14 mouse cellular contexts compared by ENCODE assay signal in the genomic region with DNA sequence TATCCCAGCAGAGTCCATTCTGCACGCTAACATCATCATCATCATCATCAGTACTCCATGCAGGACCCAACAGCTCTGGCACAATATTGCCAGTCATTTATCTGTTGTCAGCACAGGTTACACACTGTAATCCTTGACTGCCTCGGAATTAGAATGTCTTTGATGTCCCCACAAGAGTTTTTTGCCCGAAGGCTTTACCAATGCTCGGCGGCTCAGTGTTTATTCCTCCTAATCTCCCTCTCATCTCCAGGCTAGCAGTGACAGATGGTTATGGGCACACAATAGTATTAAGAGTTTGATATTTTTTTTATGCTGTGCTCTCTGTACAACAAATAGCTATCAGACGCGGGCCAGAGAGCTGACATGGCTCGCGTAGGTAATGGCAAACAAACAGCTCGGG.
DNase-seq lines count a peak whose midpoint lies in the region; ATAC-seq lines count a peak whose summit lies in the region.
"Had no signal": no experiment of that assay in that cellular context is flagged by ENCODE, and none has a peak within 500 bp of the region (broad histone marks: within the 10 kb centered on the region; RNA-seq: fewer than 3 reads in every experiment).

No protein-coding gene starts in this region.

- H3K9me3 ChIP-seq in midbrain, embryonic 11.5 days (ENCODE audit: control insufficient read depth, low read length), result no peaks in the 10 kb centered on the region
- H3K9me3 ChIP-seq in midbrain, embryonic 10.5 days (replicated peaks), result no peaks in the 10 kb centered on the region
- H3K9me3 ChIP-seq in hindbrain, embryonic 12.5 days (replicated peaks), result no peaks in the 10 kb centered on the region
- no peaks in the 10 kb centered on the region for H3K9me3 ChIP-seq in midbrain, embryonic 14.5 days (ENCODE audit: control insufficient read depth, low read length)
- H3K9me3 ChIP-seq: heart, embryonic 12.5 days; lung, embryonic 15.5 days; megakaryocyte, embryonic 14.5 days had no signal

- no peak overlapping the region for H3K4me3 ChIP-seq in midbrain, embryonic 11.5 days (ENCODE audit: low read depth, low read length)
- no peak overlapping the region for H3K4me3 ChIP-seq in midbrain, embryonic 10.5 days
- no peak overlapping the region for H3K4me3 ChIP-seq in hindbrain, embryonic 12.5 days
- H3K4me3 ChIP-seq in midbrain, embryonic 14.5 days (replicated peaks; ENCODE audit: low read depth, low read length), result no peak overlapping the region
- H3K4me3 ChIP-seq: heart, embryonic 12.5 days; lung, embryonic 15.5 days; megakaryocyte, embryonic 14.5 days had no signal

- no peak overlapping the region for H3K4me2 ChIP-seq in midbrain, embryonic 11.5 days
- H3K4me2 ChIP-seq in hindbrain, embryonic 12.5 days (replicated peaks), result no peak overlapping the region
- H3K4me2 ChIP-seq in midbrain, embryonic 14.5 days (ENCODE audit: low read length), result peak overlapping the region; percentile 33
- H3K4me2 ChIP-seq: heart, embryonic 12.5 days; lung, embryonic 15.5 days had no signal

- 34% methylated on average over 10 of the region's 10 CpGs for WGBS in midbrain, embryonic 11.5 days
- WGBS in midbrain, embryonic 10.5 days, result 57% methylated on average over 10 of the region's 10 CpGs
- WGBS in hindbrain, embryonic 12.5 days, result 63% methylated on average over 10 of the region's 10 CpGs
- WGBS in midbrain, embryonic 14.5 days, result 12% methylated on average over 10 of the region's 10 CpGs

- DNase-seq in midbrain, embryonic 11.5 days (ENCODE audit: low spot score, missing footprints), result no peak
- no peak for DNase-seq in midbrain, embryonic 10.5 days (ENCODE audit: low spot score)
- peak; percentile 83 for DNase-seq in midbrain, embryonic 14.5 days
- peak; percentile 80 for DNase-seq in retina, postnatal 1 day
- no peak for DNase-seq in cerebellum, postnatal 36 days
- DNase-seq in spleen, postnatal 36 days (ENCODE audit: low spot score in 2 of 2), result no peak
- DNase-seq in layer of hippocampus, adult 9-10 months (ENCODE audit: low spot score), result no peak
- DNase-seq: adrenal gland, postnatal 36 days; cerebellum, adult 11 months; gastrocnemius, postnatal 14 days had no signal

- peak; percentile 82 for ATAC-seq in midbrain, embryonic 11.5 days (ENCODE audit: low FRiP score)
- ATAC-seq in hindbrain, embryonic 12.5 days (ENCODE audit: low FRiP score), result peak; percentile 78
- ATAC-seq in midbrain, embryonic 14.5 days (ENCODE audit: low FRiP score, low TSS enrichment), result peak; percentile 85

- H3K9ac ChIP-seq in midbrain, embryonic 11.5 days (ENCODE audit: low read length), result no peak overlapping the region
- H3K9ac ChIP-seq in hindbrain, embryonic 12.5 days, result no peak overlapping the region
- H3K9ac ChIP-seq in midbrain, embryonic 14.5 days (replicated peaks; ENCODE audit: low read length), result no peak overlapping the region
- H3K9ac ChIP-seq: heart, embryonic 12.5 days; lung, embryonic 15.5 days had no signal

- H3K27me3 ChIP-seq in midbrain, embryonic 11.5 days (ENCODE audit: control insufficient read depth, insufficient read depth, low read length), result no peaks in the 10 kb centered on the region
- no peaks in the 10 kb centered on the region for H3K27me3 ChIP-seq in midbrain, embryonic 10.5 days (ENCODE audit: low read depth, poor library complexity, severe bottlenecking)
- H3K27me3 ChIP-seq in hindbrain, embryonic 12.5 days, result no peaks in the 10 kb centered on the region
- no peaks in the 10 kb centered on the region for H3K27me3 ChIP-seq in midbrain, embryonic 14.5 days (ENCODE audit: control insufficient read depth, insufficient read depth, low read length)
- H3K27me3 ChIP-seq: heart, embryonic 12.5 days; lung, embryonic 15.5 days; megakaryocyte, embryonic 14.5 days had no signal

- no peaks in the 10 kb centered on the region for H3K4me1 ChIP-seq in midbrain, embryonic 11.5 days (ENCODE audit: control insufficient read depth, insufficient read depth, low read length)
- H3K4me1 ChIP-seq in midbrain, embryonic 10.5 days, result peaks cover 21% of the 10 kb centered on the region
- H3K4me1 ChIP-seq in hindbrain, embryonic 12.5 days, result no peaks in the 10 kb centered on the region
- H3K4me1 ChIP-seq in midbrain, embryonic 14.5 days (ENCODE audit: control insufficient read depth, insufficient read depth, low read length), result no peaks in the 10 kb centered on the region
- H3K4me1 ChIP-seq: heart, embryonic 12.5 days; lung, embryonic 15.5 days had no signal

- H3K27ac ChIP-seq in midbrain, embryonic 11.5 days (ENCODE audit: low read depth, low read length), result no peak overlapping the region; the same call in 1 of the 2 replicates
- H3K27ac ChIP-seq in midbrain, embryonic 10.5 days (replicated peaks), result no peak overlapping the region
- H3K27ac ChIP-seq in hindbrain, embryonic 12.5 days, result peak overlapping the region; percentile 58
- no peak overlapping the region for H3K27ac ChIP-seq in midbrain, embryonic 14.5 days (replicated peaks; ENCODE audit: low read depth, low read length)
- H3K27ac ChIP-seq: lung, embryonic 15.5 days had no signal

- H3K36me3 ChIP-seq in midbrain, embryonic 11.5 days (ENCODE audit: control insufficient read depth, insufficient read depth, low read length), result no peaks in the 10 kb centered on the region
- H3K36me3 ChIP-seq in midbrain, embryonic 10.5 days, result no peaks in the 10 kb centered on the region
- no peaks in the 10 kb centered on the region for H3K36me3 ChIP-seq in hindbrain, embryonic 12.5 days
- no peaks in the 10 kb centered on the region for H3K36me3 ChIP-seq in midbrain, embryonic 14.5 days (ENCODE audit: control insufficient read depth, insufficient read depth, low read length)
- H3K36me3 ChIP-seq: heart, embryonic 12.5 days; lung, embryonic 15.5 days had no signal

Comparison
In these comparisons a context has a peak if more than half of its experiments do, and no peak if none do; other contexts are left out.
1. DNase-seq: peak in midbrain, embryonic 14.5 days (single experiment) and retina, postnatal 1 day (single experiment); none in midbrain, embryonic 11.5 days (single experiment), midbrain, embryonic 10.5 days (single experiment), cerebellum, postnatal 36 days (0 of 2), spleen, postnatal 36 days (0 of 2) and layer of hippocampus, adult 9-10 months (single experiment).
2. Peak in every context shown above with its lines, with median percentiles within 50 percentile points of each other: ATAC-seq.